In the genomic region with DNA sequence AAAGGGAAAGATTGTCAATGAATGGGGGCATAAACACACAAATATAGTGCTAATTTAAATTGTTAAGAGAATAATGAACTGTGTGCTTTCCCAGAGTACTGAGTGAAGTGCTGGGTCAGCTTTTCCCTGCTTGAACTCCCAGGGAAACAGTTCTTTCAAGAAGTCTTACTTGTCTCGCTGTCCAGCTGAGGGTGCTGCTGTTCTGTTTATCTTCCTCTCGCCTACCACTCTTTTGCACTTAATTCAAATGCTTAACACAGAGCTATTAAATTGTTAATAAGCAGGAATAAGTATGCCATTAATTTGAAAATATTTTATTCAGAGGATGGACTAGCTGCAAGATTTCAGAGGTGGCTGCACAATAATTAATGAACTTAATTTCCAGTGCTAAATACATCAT, we compare ENCODE assay signal across 12 mouse cellular contexts.
DNase-seq lines count a peak whose midpoint lies in the region; TF ChIP-seq lines count a peak whose summit lies in the region.
"Had no signal": no experiment of that assay in that cellular context is flagged by ENCODE, and none has a peak within 500 bp of the region (broad histone marks: within the 10 kb centered on the region; RNA-seq: fewer than 3 reads in every experiment).

No protein-coding gene starts in this region.

- peak; percentile 6 to 13 for DNase-seq in cerebellum, postnatal 25 days
- no peak for DNase-seq in cerebellum, adult 11 months
- DNase-seq in layer of hippocampus, adult 2 months (ENCODE audit: low spot score in 2 of 2), result peak in 1 of 2 experiments; percentile 14
- no peak for DNase-seq in layer of hippocampus, postnatal 10 days (ENCODE audit: low spot score in 2 of 2)
- DNase-seq in right cerebral cortex, adult 2 months (ENCODE audit: low spot score in 2 of 2), result peak; percentile 9 to 32
- DNase-seq in right cerebral cortex, adult 18-20 months, result no peak
- DNase-seq in ovary, adult 18-20 months (ENCODE audit: low spot score), result no peak
- no peak for DNase-seq in gastrocnemius, postnatal 10 days
- DNase-seq: kidney, adult 18-20 months; layer of hippocampus, postnatal 36 days; thymus, postnatal 25 days had no signal

- peak; percentile 66 for TF ChIP-seq CTCF in layer of hippocampus, adult 2 months (conservative IDR thresholded peaks at IDR 0.05)

- H3K27ac ChIP-seq in layer of hippocampus, adult 2 months, result no peak overlapping the region
- H3K27ac ChIP-seq: heart, embryonic 10.5 days had no signal

- no peak overlapping the region for H3K4me3 ChIP-seq in layer of hippocampus, adult 2 months
- H3K4me3 ChIP-seq: heart, embryonic 10.5 days had no signal

Comparison
In these comparisons a context has a peak if more than half of its experiments do, and no peak if none do; other contexts are left out.
1. DNase-seq: peak in cerebellum, postnatal 25 days (2 of 2) and right cerebral cortex, adult 2 months (2 of 2); none in cerebellum, adult 11 months (single experiment), layer of hippocampus, postnatal 10 days (0 of 2), right cerebral cortex, adult 18-20 months (single experiment), ovary, adult 18-20 months (single experiment) and gastrocnemius, postnatal 10 days (single experiment).